Mouse (Mus musculus): ENCODE data around the gene Cers1.

The Cers1 gene

GRCm38 (mm10) chr8:70316511-70317504 is 1.2 kb downstream of the Cers1 start:
- no peak for DNase-seq (ENCODE audit: low read depth, low spot score)

- DNase-seq (ENCODE audit: low read depth, low spot score) = no peak
Measured at GRCm38 (mm10) chr8:70317872-70318271, 2.3 kb downstream of the Cers1 start.

GRCm38 (mm10) chr8:70323716-70324115 is 8.1 kb downstream of the Cers1 start:
- DNase-seq (ENCODE audit: low read depth, low spot score) = no peak

- DNase-seq (ENCODE audit: low read depth, low spot score) = peak; percentile 61
Measured at GRCm38 (mm10) chr8:70327512-70327911, 11.9 kb downstream of the Cers1 start.

- no peak for DNase-seq (ENCODE audit: low read depth, low spot score)
Measured at GRCm38 (mm10) chr8:70329124-70329834, 13.7 kb downstream of the Cers1 start, which contains the start of gene Gdf1. Gene Gdf1 (plus strand): TSS chr8:70329817.

- no peak for DNase-seq (ENCODE audit: low read depth, low spot score)
Measured at GRCm38 (mm10) chr8:70329835-70330740, 14.5 kb downstream of the Cers1 start.

GRCm38 (mm10) chr8:70330741-70331364 is 15.3 kb downstream of the Cers1 start:
- no peak for DNase-seq (ENCODE audit: low read depth, low spot score)

- DNase-seq (ENCODE audit: low read depth, low spot score) = no peak
Measured at GRCm38 (mm10) chr8:70331526-70331925, 16.0 kb downstream of the Cers1 start.

GRCm38 (mm10) chr8:70332070-70332877 is 16.7 kb downstream of the Cers1 start:
- no peak for DNase-seq (ENCODE audit: low read depth, low spot score)

GRCm38 (mm10) chr8:70332878-70333202 is 17.3 kb downstream of the Cers1 start:
- no peak for DNase-seq (ENCODE audit: low read depth, low spot score)

GRCm38 (mm10) chr8:70338931-70339330 is 23.4 kb downstream of the Cers1 start:
- no peak for DNase-seq (ENCODE audit: low read depth, low spot score)

GRCm38 (mm10) chr8:70340659-70341058 is 25.1 kb downstream of the Cers1 start:
- DNase-seq (ENCODE audit: low read depth, low spot score) = no peak

- no peak for DNase-seq (ENCODE audit: low read depth, low spot score)
Measured at GRCm38 (mm10) chr8:70342007-70342406, 26.4 kb downstream of the Cers1 start.

- DNase-seq (ENCODE audit: low read depth, low spot score) = no peak
Measured at GRCm38 (mm10) chr8:70343076-70343475, 27.5 kb downstream of the Cers1 start.

GRCm38 (mm10) chr8:70343696-70344095 is 28.1 kb downstream of the Cers1 start:
- no peak for DNase-seq (ENCODE audit: low read depth, low spot score)

GRCm38 (mm10) chr8:70344279-70344678 is 28.7 kb downstream of the Cers1 start:
- no peak for DNase-seq (ENCODE audit: low read depth, low spot score)

- no peak for DNase-seq (ENCODE audit: low read depth, low spot score)
Measured at GRCm38 (mm10) chr8:70347443-70347842, 31.9 kb downstream of the Cers1 start.

- DNase-seq (ENCODE audit: low read depth, low spot score) = no peak
Measured at GRCm38 (mm10) chr8:70347860-70348420, 32.4 kb downstream of the Cers1 start.

GRCm38 (mm10) chr8:70351035-70351999 is 35.7 kb downstream of the Cers1 start:
- DNase-seq (ENCODE audit: low read depth, low spot score) = no peak
